Mouse (Mus musculus) intestine, postnatal 0 days (tissue): ENCODE data around the gene Lect2. TPM values are rescaled to one million over a fixed set of nuclear protein-coding genes. Genes with fewer than 3 reads are reported as not detected.

ENCODE experiments used
- ATAC-seq: fragments of 200-750 bp; cut with Nextera tagmentation; 2 replicates; pipeline ENCODE4 v1.8.0; 2017; ENCODE audit warnings: mild to moderate bottlenecking, moderate TSS enrichment, moderate library complexity
- H3K27ac ChIP-seq: fragments of 300-500 bp; sonication (generic); 2 replicates; pipeline ENCODE4 v1.5.1; 2014; ENCODE audit warnings: mild to moderate bottlenecking, low read depth, low read length, moderate library complexity
- H3K27me3 ChIP-seq: fragments of 300-500 bp; sonication (generic); replicated peaks from 2 replicates; pipeline ENCODE4 v1.6.1; 2014; ENCODE audit warnings: low read length, mixed read lengths; ENCODE audit not compliant: control insufficient read depth, insufficient read depth
- H3K36me3 ChIP-seq: fragments of 300-500 bp; sonication (generic); 2 replicates; pipeline ENCODE4 v1.6.1; 2014; ENCODE audit warnings: mild to moderate bottlenecking, moderate library complexity; ENCODE audit not compliant: control insufficient read depth, insufficient read depth
- H3K4me1 ChIP-seq: fragments of 300-500 bp; sonication (generic); replicated peaks from 2 replicates; pipeline ENCODE4 v1.6.1; 2014; ENCODE audit warnings: antibody characterized with exemption, low read length, mixed read lengths; ENCODE audit not compliant: control insufficient read depth, insufficient read depth
- H3K4me2 ChIP-seq: fragments of 300-500 bp; sonication (generic); replicated peaks from 2 replicates; pipeline ENCODE4 v1.6.1; 2014; ENCODE audit warnings: low read depth, mild to moderate bottlenecking, moderate library complexity
- H3K4me3 ChIP-seq: fragments of 300-500 bp; sonication (generic); 2 replicates; pipeline ENCODE4 v1.5.1; 2014; ENCODE audit warnings: low read depth, low read length
- H3K9ac ChIP-seq: fragments of 300-500 bp; sonication (generic); 2 replicates; pipeline ENCODE4 v1.6.1; 2014; ENCODE audit warnings: mild to moderate bottlenecking, low read depth, low read length
- H3K9me3 ChIP-seq: fragments of 300-500 bp; sonication (generic); 2 replicates; pipeline ENCODE4 v1.6.1; 2016; ENCODE audit warnings: mixed run types; ENCODE audit not compliant: control insufficient read depth
- CTCF ChIP-seq: sonication (generic); IDR thresholded peaks from 2 replicates; pipeline ENCODE4 v1.5.1; 2016; ENCODE audit warnings: low read depth, mild to moderate bottlenecking, control low read depth, antibody characterized with exemption, moderate library complexity
- WGBS: fragments of 180-500 bp; shearing (Covaris S2); extraction: QIAGEN DNeasy Blood & Tissue Kit; methylation state at CpG from one replicate; pipeline ENCODE4 v1.1.7; 2014; 5-methylcytosine and 5-hydroxymethylcytosine counted together
- polyA plus RNA-seq: library from polyadenylated mRNA; unstranded; fragments of >200 nt; fragmentation: Nextera tagmentation; extraction: Ambion mirVana; gene quantifications from 2 replicates; pipeline ENCODE4 v1.2.1, GENCODE M21; 2015

Lect2 gene
- polyA plus RNA-seq, 1 experiment from 2014 or later, result 48.8 TPM

- ATAC-seq, result no peak
- no peaks in the 10 kb centered on the region for H3K27me3 ChIP-seq
- H3K4me1 ChIP-seq, result 0 out of 2 replicates have a peak, but pooled peaks cover 4% of the 10 kb centered on the region
- 42% methylated on average over 6 of the region's 6 CpGs for WGBS
- no peak overlapping the region for H3K4me2 ChIP-seq
- H3K36me3 ChIP-seq, result no peaks in the 10 kb centered on the region
- TF ChIP-seq CTCF, result peak; percentile 79
- no peak overlapping the region for H3K4me3 ChIP-seq
- no peak overlapping the region for H3K27ac ChIP-seq
- H3K9me3 ChIP-seq, result no peaks in the 10 kb centered on the region
- no peak overlapping the region for H3K9ac ChIP-seq
These were observed 14.8 kb upstream of the Lect2 start for GRCm38 (mm10) chr13:56563075-56563474.

- Histone ChIP-seq H3K36me3 (no peaks in the 10 kb centered on the region), H3K4me2 (no peak overlapping the region), H3K4me1 (0 out of 2 replicates have a peak, but pooled peaks cover 4% of the 10 kb centered on the region), H3K27ac (no peak overlapping the region), H3K9me3 (no peaks in the 10 kb centered on the region), H3K27me3 (no peaks in the 10 kb centered on the region), H3K9ac (no peak overlapping the region), H3K4me3 (no peak overlapping the region)
- WGBS, result 55% methylated on average over 8 of the region's 8 CpGs
- TF ChIP-seq CTCF, result no peak
- ATAC-seq, result no peak
These were observed 12.8 kb upstream of the Lect2 start for GRCm38 (mm10) chr13:56561129-56561528.

- no peak overlapping the region for H3K9ac ChIP-seq
- no peak overlapping the region for H3K4me2 ChIP-seq
- H3K4me3 ChIP-seq, result no peak overlapping the region
- H3K4me1 ChIP-seq, result 0 out of 2 replicates have a peak, but pooled peaks cover 4% of the 10 kb centered on the region
- no peak for ATAC-seq
- no peaks in the 10 kb centered on the region for H3K9me3 ChIP-seq
- no peak for TF ChIP-seq CTCF
- no peaks in the 10 kb centered on the region for H3K27me3 ChIP-seq
- WGBS, result 80% methylated on average over 6 of the region's 6 CpGs
- no peaks in the 10 kb centered on the region for H3K36me3 ChIP-seq
- no peak overlapping the region for H3K27ac ChIP-seq
These were observed 11.6 kb upstream of the Lect2 start for GRCm38 (mm10) chr13:56559841-56560370.

GRCm38 (mm10) chr13:56558811-56559210 lies 10.5 kb upstream of the Lect2 start:
- ATAC-seq, result peak; percentile 81
- no peak for TF ChIP-seq CTCF
- Histone ChIP-seq H3K4me2 (no peak overlapping the region), H3K4me3 (no peak overlapping the region), H3K27ac (no peak overlapping the region), H3K9me3 (no peaks in the 10 kb centered on the region), H3K4me1 (0 out of 2 replicates have a peak, but pooled peaks cover 4% of the 10 kb centered on the region), H3K9ac (no peak overlapping the region), H3K36me3 (no peaks in the 10 kb centered on the region), H3K27me3 (no peaks in the 10 kb centered on the region)
- WGBS, result 29% methylated on average over 3 of the region's 3 CpGs

- no peak for TF ChIP-seq CTCF
- peaks cover 4% of the 10 kb centered on the region; the same call in 1 of the 2 replicates for H3K4me1 ChIP-seq
- 70% methylated on average over 3 of the region's 3 CpGs for WGBS
- H3K36me3 ChIP-seq, result no peaks in the 10 kb centered on the region
- no peak overlapping the region for H3K27ac ChIP-seq
- no peak overlapping the region for H3K9ac ChIP-seq
- H3K4me2 ChIP-seq, result no peak overlapping the region
- no peak overlapping the region for H3K4me3 ChIP-seq
- H3K27me3 ChIP-seq, result no peaks in the 10 kb centered on the region
- no peak for ATAC-seq
- H3K9me3 ChIP-seq, result no peaks in the 10 kb centered on the region
These were observed 8.4 kb upstream of the Lect2 start for GRCm38 (mm10) chr13:56556701-56557100.

- TF ChIP-seq CTCF, result peak; percentile 75
- H3K36me3 ChIP-seq, result no peaks in the 10 kb centered on the region
- no peak overlapping the region for H3K9ac ChIP-seq
- no peak overlapping the region for H3K4me3 ChIP-seq
- WGBS, result 0% methylated on average over 1 of the region's 1 CpGs
- no peaks in the 10 kb centered on the region for H3K9me3 ChIP-seq
- no peak overlapping the region for H3K27ac ChIP-seq
- no peak overlapping the region for H3K4me2 ChIP-seq
- H3K4me1 ChIP-seq, result no peaks in the 10 kb centered on the region; the same call in 1 of the 2 replicates
- H3K27me3 ChIP-seq, result no peaks in the 10 kb centered on the region
- no peak for ATAC-seq
These were observed 7.7 kb upstream of the Lect2 start for GRCm38 (mm10) chr13:56555957-56556356.
